Mouse (Mus musculus): ENCODE results near the gene Atg10. TPM values are rescaled to one million over a fixed set of nuclear protein-coding genes. Genes with fewer than 3 reads are reported as not detected.

Gene Atg10
- polyA plus RNA-seq, 1 experiment = 9.8 TPM

DNA sequence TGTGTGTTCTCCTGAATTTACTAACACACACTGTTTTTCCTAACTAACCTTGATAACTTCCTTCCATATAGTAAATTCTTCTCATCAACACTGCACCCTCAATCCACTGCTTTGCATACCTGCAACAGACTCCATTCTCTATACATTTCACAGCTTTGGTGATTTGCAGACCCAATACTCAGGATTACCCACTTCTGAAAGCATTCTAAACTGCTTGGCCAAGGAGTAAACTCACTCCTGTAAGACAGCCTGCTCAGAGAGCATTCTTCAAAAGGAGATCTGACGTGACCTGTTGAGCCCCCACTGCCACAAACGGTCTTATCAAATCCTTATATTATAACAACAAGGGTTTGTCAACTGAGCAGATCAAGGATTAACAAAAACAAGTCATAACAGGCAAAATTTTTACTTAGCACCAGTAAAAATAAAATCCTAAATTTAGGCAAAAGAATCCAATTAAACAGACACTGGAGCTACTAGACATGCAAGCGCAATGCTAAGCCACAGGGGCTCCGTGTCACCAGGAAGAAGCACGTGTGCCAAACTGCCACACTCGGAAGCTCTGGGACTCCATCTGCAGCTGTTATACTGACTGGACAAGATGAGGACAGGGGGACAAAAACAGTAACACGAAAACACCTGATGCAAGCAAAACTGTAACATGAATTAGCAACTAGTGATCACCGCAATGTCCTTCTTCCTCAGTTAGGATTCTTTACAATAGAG lies 44.4 kb downstream of the Atg10 start:
- Histone ChIP-seq H3K27ac (ENCODE audit: insufficient read depth, low read length) (no peak overlapping the region), H3K4me1 (ENCODE audit: control insufficient read depth, insufficient read depth, low read length) (0 out of 2 replicates have a peak, but pooled peaks cover 2% of the 10 kb centered on the region), H3K4me3 (ENCODE audit: insufficient read depth, low read length) (no peak overlapping the region)
- no peak for TF ChIP-seq POLR2A (IDR thresholded peaks at IDR 0.05; ENCODE audit: low read depth, low read length)
- TF ChIP-seq CTCF (IDR thresholded peaks at IDR 0.05; ENCODE audit: borderline replicate concordance, insufficient read depth, low read length) = no peak

DNA sequence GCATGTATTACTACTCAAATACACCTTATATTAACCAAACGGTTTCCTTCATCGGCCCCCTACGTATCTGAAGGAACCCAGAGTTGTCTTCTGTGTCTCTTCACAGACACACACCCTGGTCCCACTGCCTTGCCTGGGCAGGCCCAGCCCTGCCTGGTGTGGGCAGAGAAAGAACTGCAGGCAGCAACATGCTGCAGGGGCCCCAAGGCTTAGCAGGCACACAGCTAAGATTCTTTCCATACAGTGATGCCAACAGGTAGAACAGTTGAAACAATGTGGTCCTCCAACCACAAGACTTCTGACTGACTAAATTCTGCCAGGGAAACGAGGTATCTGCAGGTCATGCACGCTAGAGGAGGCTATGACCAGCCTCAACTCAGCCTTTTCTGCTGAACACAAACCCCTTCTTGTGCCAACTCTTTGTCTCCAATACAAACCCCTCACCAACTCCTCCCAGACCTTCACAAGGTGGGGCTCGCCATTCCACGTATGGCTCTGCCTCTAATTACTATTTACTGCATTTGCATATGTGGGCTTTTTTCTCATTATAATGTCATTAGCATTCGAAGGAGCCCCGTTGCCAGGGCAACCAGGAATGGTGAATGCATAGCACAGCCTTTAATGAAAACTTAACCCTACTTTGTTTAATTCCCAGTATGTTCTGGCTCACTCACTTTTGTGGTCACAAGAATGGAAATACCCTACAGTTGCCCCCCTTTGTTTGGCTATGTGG lies 45.2 kb downstream of the Atg10 start:
- no peak for TF ChIP-seq CTCF (IDR thresholded peaks at IDR 0.05; ENCODE audit: borderline replicate concordance, insufficient read depth, low read length)
- TF ChIP-seq POLR2A (IDR thresholded peaks at IDR 0.05; ENCODE audit: low read depth, low read length) = no peak
- Histone ChIP-seq H3K27ac (ENCODE audit: insufficient read depth, low read length) (no peak overlapping the region), H3K4me3 (ENCODE audit: insufficient read depth, low read length) (no peak overlapping the region), H3K4me1 (ENCODE audit: control insufficient read depth, insufficient read depth, low read length) (0 out of 2 replicates have a peak, but pooled peaks cover 2% of the 10 kb centered on the region)

DNA sequence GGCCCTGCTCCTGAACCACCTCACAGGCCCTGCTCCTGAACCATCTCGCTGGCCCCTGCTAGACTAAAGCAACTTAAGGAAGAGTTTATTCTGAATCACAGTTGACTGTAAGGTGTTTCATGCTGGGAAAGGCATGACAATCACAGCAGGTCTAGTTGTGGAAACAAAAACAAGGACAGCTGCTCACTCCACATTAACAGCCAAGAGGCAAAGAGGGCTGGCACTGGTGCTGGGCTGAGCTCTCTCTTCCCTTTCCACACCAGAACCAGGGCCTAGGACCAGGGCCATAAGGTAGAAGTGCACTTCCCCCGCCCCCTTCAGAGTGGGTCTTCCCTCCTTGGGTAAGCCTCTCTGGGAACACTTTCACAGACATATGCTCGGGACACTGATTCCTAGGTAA lies 48.4 kb downstream of the Atg10 start:
- TF ChIP-seq CTCF (IDR thresholded peaks at IDR 0.05; ENCODE audit: borderline replicate concordance, insufficient read depth, low read length) (no peak), POLR2A (IDR thresholded peaks at IDR 0.05; ENCODE audit: low read depth, low read length) (no peak)
- no peak overlapping the region for H3K27ac ChIP-seq (ENCODE audit: insufficient read depth, low read length)
- H3K4me1 ChIP-seq (ENCODE audit: control insufficient read depth, insufficient read depth, low read length) = 0 out of 2 replicates have a peak, but pooled peaks cover 2% of the 10 kb centered on the region
- no peak overlapping the region for H3K4me3 ChIP-seq (ENCODE audit: insufficient read depth, low read length)

DNA sequence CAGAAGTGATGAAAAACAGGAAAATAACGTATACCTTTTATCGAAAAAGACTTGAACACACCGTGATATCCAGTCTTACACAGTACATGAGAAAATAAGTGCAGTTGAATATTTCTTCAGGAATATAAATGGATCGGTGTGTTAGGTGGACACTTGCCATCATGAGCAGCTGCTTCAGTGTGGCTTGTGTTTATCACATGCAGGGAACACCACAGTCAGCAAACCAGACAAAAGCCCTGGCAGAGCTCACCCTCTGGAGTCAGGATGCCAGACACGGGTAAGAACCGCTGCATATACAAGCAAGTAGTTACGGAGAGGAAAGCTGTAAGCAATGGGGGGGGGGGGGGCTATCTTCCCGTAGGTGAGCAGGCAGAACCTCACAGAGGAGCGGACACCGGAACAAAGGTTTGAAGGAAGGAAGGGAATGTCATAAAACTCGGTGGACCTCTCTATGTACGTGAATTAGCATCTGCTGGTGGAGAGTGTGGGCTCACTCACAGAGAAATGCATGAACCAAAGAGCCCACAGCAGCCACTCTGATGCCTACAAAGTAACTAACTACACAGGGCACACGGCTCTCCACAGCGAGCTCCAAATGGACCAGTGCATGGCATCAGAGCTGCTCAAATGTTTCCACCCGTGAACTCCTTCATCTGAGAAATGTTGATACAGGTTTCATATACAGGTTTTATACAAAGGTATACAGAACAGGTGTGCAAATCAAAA lies 51.8 kb downstream of the Atg10 start:
- Histone ChIP-seq H3K4me1 (ENCODE audit: control insufficient read depth, insufficient read depth, low read length) (no peaks in the 10 kb centered on the region), H3K27ac (ENCODE audit: insufficient read depth, low read length) (no peak overlapping the region), H3K4me3 (ENCODE audit: insufficient read depth, low read length) (no peak overlapping the region)
- no peak for TF ChIP-seq POLR2A (IDR thresholded peaks at IDR 0.05; ENCODE audit: low read depth, low read length)
- TF ChIP-seq CTCF (IDR thresholded peaks at IDR 0.05; ENCODE audit: borderline replicate concordance, insufficient read depth, low read length) = no peak

DNA sequence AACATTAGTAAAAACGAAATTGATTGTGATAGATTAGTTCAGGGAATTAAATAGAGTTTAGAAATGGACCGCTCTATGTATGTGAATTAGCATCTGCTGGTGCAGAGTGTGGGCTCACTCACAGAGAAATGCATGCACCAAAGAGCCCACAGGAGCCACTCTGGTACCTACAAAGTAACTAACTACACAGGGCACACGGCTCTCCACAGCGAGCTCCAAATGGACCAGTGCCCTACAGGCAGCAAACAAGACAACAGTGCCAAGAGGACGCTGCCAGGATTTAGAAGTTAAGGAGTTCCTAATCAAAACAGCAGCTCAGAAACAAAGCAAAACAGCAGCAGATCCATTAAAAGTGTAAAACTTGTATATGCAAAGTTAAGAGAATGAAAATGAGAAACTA lies 52.6 kb downstream of the Atg10 start:
- H3K27ac ChIP-seq (ENCODE audit: insufficient read depth, low read length) = no peak overlapping the region
- no peak for TF ChIP-seq CTCF (IDR thresholded peaks at IDR 0.05; ENCODE audit: borderline replicate concordance, insufficient read depth, low read length)
- TF ChIP-seq POLR2A (IDR thresholded peaks at IDR 0.05; ENCODE audit: low read depth, low read length) = no peak
- H3K4me1 ChIP-seq (ENCODE audit: control insufficient read depth, insufficient read depth, low read length) = no peaks in the 10 kb centered on the region; the same call in 1 of the 2 replicates
- no peak overlapping the region for H3K4me3 ChIP-seq (ENCODE audit: insufficient read depth, low read length)

DNA sequence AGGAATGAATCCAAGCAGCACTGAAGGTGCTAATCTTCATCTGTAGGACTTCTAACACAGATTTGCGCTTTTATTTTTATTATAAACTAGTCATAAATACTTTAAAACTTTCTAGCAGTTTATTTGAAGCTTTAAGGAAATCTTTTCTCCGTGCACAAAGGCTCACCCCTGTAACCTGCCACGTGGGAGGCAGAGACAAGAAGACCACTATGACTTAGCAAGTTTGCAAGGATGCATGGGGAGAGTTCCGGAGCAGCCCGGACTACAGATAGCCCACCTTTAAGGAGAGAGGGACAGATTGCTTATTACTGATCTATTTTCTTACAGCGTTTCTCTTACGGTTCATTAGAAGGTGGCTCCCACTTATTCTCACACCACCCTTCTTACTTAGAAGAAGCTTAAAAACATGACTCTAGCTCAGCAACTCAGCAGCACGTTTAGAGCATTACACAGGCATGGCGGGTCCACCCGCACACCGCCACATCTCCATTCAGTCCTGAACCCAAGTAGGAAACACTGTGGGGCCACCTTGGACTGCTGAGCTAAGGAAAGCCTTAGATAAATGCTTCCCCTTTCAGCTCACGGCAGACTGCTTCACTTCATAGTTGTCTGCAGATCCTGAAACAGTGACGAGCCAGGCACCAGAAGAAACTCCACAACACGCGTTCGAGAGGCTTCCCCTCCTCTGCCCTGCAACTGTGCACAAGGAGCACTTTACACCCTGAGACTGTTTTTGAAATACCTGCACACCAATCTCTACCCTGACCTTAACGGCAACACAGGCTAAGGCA lies 54.0 kb downstream of the Atg10 start:
- H3K4me3 ChIP-seq (ENCODE audit: insufficient read depth, low read length) = no peak overlapping the region
- H3K27ac ChIP-seq (ENCODE audit: insufficient read depth, low read length) = no peak overlapping the region
- peaks cover 8% of the 10 kb centered on the region for H3K4me1 ChIP-seq (ENCODE audit: control insufficient read depth, insufficient read depth, low read length)
- TF ChIP-seq CTCF (IDR thresholded peaks at IDR 0.05; ENCODE audit: borderline replicate concordance, insufficient read depth, low read length) (no peak), POLR2A (IDR thresholded peaks at IDR 0.05; ENCODE audit: low read depth, low read length) (no peak)

DNA sequence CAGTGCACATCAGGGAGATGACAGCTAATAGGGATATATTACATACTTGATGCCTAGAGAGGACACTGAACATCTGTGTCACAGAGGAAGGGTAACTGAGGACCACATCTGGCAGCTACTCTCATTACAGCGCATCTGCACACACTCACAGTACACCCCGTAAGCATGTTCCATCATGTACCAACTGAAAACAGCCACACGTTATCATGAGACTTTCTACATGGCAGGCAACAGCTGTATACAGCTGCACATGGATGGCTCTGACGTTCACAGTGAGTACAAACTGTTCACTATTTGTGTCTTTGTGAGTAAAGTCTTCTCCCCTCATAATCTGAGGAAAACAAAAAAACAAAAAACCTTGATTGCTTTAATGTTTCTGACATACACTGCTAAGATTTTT lies 55.3 kb downstream of the Atg10 start:
- no peak overlapping the region for H3K4me3 ChIP-seq (ENCODE audit: insufficient read depth, low read length)
- H3K4me1 ChIP-seq (ENCODE audit: control insufficient read depth, insufficient read depth, low read length) = peaks cover 14% of the 10 kb centered on the region
- no peak for TF ChIP-seq CTCF (IDR thresholded peaks at IDR 0.05; ENCODE audit: borderline replicate concordance, insufficient read depth, low read length)

DNA sequence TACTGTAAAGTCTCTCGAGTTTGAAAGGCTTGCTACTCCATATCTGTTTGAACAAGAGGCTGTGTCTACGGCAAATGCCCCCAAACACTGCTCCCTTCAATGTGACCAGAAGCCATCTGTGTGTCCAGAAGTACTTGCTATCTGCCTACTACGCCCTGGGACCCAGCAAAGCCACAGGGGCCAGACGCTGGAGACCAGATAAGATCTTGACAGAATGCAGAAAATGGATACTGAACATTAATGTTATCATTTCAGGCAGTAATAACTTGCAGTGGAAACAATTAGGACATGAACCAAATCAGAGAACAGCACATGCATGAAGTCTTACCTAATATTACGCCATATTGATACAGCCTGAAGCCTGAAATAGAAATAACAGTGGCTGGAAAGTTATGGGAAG lies 56.2 kb downstream of the Atg10 start:
- peaks cover 14% of the 10 kb centered on the region for H3K4me1 ChIP-seq (ENCODE audit: control insufficient read depth, insufficient read depth, low read length)
- TF ChIP-seq CTCF (IDR thresholded peaks at IDR 0.05; ENCODE audit: borderline replicate concordance, insufficient read depth, low read length) = no peak
- no peak for TF ChIP-seq POLR2A (IDR thresholded peaks at IDR 0.05; ENCODE audit: low read depth, low read length)
- no peak overlapping the region for H3K27ac ChIP-seq (ENCODE audit: insufficient read depth, low read length)
- H3K4me3 ChIP-seq (ENCODE audit: insufficient read depth, low read length) = no peak overlapping the region

More for the DNA sequence above, 55.3 kb downstream of the Atg10 start:
- no peak overlapping the region for H3K27ac ChIP-seq (ENCODE audit: insufficient read depth, low read length)

DNA sequence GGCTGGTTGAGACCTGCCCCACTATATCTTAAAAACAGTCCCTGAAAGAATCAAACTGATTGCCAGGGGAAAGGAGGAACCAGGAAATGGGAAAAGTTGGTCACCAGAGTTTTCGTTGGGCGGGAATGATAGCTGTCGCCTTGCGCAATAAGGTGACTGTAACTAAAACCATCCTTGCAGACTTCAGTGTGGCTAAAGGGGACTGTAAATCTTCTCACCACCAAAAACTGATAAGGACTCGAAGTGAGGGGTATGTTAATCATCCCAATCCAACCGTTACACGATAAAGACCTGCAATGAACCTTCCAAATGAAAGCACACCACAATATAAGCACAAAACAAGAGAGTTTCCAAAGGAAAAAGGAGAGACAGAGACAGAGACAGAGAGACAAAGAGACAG lies 57.5 kb downstream of the Atg10 start:
- peaks cover 14% of the 10 kb centered on the region for H3K4me1 ChIP-seq (ENCODE audit: control insufficient read depth, insufficient read depth, low read length)
- TF ChIP-seq POLR2A (IDR thresholded peaks at IDR 0.05; ENCODE audit: low read depth, low read length) (no peak), CTCF (IDR thresholded peaks at IDR 0.05; ENCODE audit: borderline replicate concordance, insufficient read depth, low read length) (no peak)
- H3K27ac ChIP-seq (ENCODE audit: insufficient read depth, low read length) = peak overlapping the region; percentile 50
- no peak overlapping the region for H3K4me3 ChIP-seq (ENCODE audit: insufficient read depth, low read length)
